Mouse (Mus musculus): ENCODE measurements around the gene 6430548M08Rik. TPM values are rescaled to one million over a fixed set of nuclear protein-coding genes. Genes with fewer than 3 reads are reported as not detected.
A peak's percentile ranks its signal among the peaks of the same experiment; 100 is the strongest.

Gene 6430548M08Rik
- polyA plus RNA-seq, 1 experiment from 2014 or later: 10.0 TPM

DNA sequence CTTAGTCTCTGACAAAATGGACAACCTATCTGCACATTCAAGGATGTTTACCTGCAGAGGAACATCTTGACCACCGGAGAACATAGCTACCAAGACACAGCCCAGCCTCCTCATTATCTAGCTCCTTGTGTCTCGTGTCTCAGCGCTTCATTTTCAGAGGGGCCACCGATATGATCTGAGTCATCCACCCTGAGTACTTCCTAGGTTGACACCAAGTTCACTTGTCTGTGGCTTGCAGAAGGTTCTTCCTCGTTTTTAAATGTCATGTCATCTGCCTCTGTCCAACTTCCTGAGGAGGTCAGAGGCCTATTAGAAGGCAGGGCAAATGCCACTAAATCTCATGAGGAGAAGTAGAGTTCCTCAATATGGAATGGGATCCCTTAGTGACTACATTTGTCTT is 1.4 kb upstream of the 6430548M08Rik start:
- 89% methylated on average over 5 of the region's 5 CpGs for WGBS
- Histone ChIP-seq H3K4me1 (replicated peaks; ENCODE audit: control insufficient read depth, insufficient read depth, low read length) (peaks cover 10% of the 10 kb centered on the region), H3K36me3 (ENCODE audit: control insufficient read depth, insufficient read depth, low read length) (no peaks in the 10 kb centered on the region), H3K4me3 (ENCODE audit: low read depth, low read length) (no peak overlapping the region), H3K27ac (ENCODE audit: low read depth, low read length) (no peak overlapping the region), H3K9ac (ENCODE audit: low read length) (no peak overlapping the region), H3K27me3 (ENCODE audit: control insufficient read depth, insufficient read depth, low read length) (peaks cover 18% of the 10 kb centered on the region), H3K4me2 (ENCODE audit: low read depth, low read length, severe bottlenecking) (no peak overlapping the region), H3K9me3 (ENCODE audit: control insufficient read depth, low read length) (no peaks in the 10 kb centered on the region)
- DNase-seq (ENCODE audit: low spot score): no peak
- ATAC-seq (replicated peaks; ENCODE audit: low FRiP score): no peak

DNA sequence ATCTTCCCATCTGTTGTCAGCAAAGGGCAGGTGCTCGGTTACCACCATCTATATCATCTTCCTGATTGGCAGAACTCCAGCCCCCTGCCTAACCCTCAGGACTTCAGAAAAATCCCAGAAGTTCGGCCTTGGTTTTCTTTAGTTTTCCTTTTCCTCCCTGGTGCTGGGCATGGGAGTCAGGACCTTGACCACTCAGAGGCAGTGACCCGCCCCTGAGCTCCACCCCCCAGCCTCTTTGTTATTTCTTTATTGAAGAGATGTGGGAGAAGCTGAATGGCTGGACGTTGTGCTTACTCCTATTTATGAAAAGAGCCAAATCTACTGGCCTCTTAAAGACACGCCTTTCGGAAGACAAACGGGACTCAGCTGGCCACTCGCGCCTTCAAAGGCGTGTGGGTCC is 646 bp upstream of the 6430548M08Rik start:
- Histone ChIP-seq H3K27ac (ENCODE audit: low read depth, low read length) (peak overlapping the region; percentile 67), H3K9me3 (ENCODE audit: control insufficient read depth, low read length) (no peaks in the 10 kb centered on the region), H3K27me3 (ENCODE audit: control insufficient read depth, insufficient read depth, low read length) (peaks cover 18% of the 10 kb centered on the region), H3K4me3 (ENCODE audit: low read depth, low read length) (peak overlapping the region; percentile 40), H3K36me3 (ENCODE audit: control insufficient read depth, insufficient read depth, low read length) (no peaks in the 10 kb centered on the region), H3K9ac (ENCODE audit: low read length) (peak overlapping the region; percentile 63), H3K4me1 (replicated peaks; ENCODE audit: control insufficient read depth, insufficient read depth, low read length) (peaks cover 10% of the 10 kb centered on the region), H3K4me2 (ENCODE audit: low read depth, low read length, severe bottlenecking) (peak overlapping the region; percentile 79)
- no peak; the same call in 1 of the 2 replicates for ATAC-seq (replicated peaks; ENCODE audit: low FRiP score)
- DNase-seq (ENCODE audit: low spot score): no peak
- WGBS: 7% methylated on average over 10 of the region's 10 CpGs

DNA sequence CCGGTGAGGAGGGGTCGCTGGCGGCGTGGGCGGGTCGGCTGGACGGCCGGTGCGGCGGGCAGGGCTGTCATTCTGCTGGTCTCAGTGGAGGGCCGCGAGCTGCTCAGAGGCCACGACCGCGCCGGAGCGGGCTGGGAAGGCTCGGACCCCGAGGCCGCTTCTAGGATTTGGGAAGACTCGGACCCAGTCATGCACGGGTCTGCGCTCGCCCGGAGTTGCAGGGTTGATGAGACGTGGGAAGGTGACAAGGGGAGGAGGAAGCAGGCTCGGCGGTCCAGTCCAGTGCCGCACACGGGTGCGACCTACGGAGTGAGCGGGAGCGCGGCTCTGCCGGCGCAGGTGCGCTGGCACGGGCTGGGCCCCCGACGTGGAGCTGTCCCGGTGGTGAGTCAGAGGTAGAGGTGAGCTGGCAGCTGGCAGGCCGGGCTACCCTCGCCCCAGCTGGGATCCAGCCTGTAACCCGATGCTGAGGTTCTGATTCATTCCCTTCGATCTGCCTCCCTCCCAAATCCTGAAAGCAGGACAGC is 426 bp downstream of the 6430548M08Rik start:
- H3K4me2 ChIP-seq (ENCODE audit: low read depth, low read length, severe bottlenecking): peak overlapping the region; percentile 89
- H3K9me3 ChIP-seq (ENCODE audit: control insufficient read depth, low read length): no peaks in the 10 kb centered on the region
- H3K36me3 ChIP-seq (ENCODE audit: control insufficient read depth, insufficient read depth, low read length): no peaks in the 10 kb centered on the region
- peaks cover 10% of the 10 kb centered on the region for H3K4me1 ChIP-seq (replicated peaks; ENCODE audit: control insufficient read depth, insufficient read depth, low read length)
- peaks cover 18% of the 10 kb centered on the region for H3K27me3 ChIP-seq (ENCODE audit: control insufficient read depth, insufficient read depth, low read length)
- WGBS: 3% methylated on average over 43 of the region's 46 CpGs
- H3K4me3 ChIP-seq (ENCODE audit: low read depth, low read length): peak overlapping the region; percentile 63
- peak overlapping the region; percentile 74 for H3K9ac ChIP-seq (ENCODE audit: low read length)
- H3K27ac ChIP-seq (ENCODE audit: low read depth, low read length): no peak overlapping the region
- peak; percentile 73; the same call in 1 of the 2 replicates for ATAC-seq (replicated peaks; ENCODE audit: low FRiP score)
- no peak for DNase-seq (ENCODE audit: low spot score)

DNA sequence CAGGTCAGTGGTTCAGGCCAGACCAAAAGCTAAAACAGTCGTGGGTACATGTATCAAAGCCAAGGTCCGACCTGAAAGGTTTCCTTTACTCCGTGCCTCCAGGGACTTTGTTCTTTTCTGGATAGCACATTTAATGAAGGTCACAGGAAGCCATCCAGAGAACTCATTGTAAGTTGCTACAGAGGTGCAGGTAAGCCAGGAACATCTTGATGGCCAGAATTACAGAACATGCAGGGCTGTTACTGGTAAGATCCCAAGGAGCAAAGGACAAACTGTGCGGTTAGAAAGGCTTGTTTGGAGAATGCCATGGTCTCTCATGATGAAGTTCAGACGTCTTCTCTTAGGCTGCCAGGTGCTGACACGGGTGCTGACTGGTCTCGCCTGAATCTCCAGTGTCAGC is 2.6 kb downstream of the 6430548M08Rik start:
- WGBS: 80% methylated on average over 7 of the region's 7 CpGs
- Histone ChIP-seq H3K27me3 (ENCODE audit: control insufficient read depth, insufficient read depth, low read length) (peaks cover 18% of the 10 kb centered on the region), H3K4me3 (ENCODE audit: low read depth, low read length) (no peak overlapping the region), H3K9ac (ENCODE audit: low read length) (no peak overlapping the region), H3K9me3 (ENCODE audit: control insufficient read depth, low read length) (no peaks in the 10 kb centered on the region), H3K27ac (ENCODE audit: low read depth, low read length) (no peak overlapping the region), H3K36me3 (ENCODE audit: control insufficient read depth, insufficient read depth, low read length) (no peaks in the 10 kb centered on the region), H3K4me2 (ENCODE audit: low read depth, low read length, severe bottlenecking) (no peak overlapping the region), H3K4me1 (replicated peaks; ENCODE audit: control insufficient read depth, insufficient read depth, low read length) (peaks cover 10% of the 10 kb centered on the region)
- DNase-seq (ENCODE audit: low spot score): no peak
- no peak for ATAC-seq (replicated peaks; ENCODE audit: low FRiP score)

DNA sequence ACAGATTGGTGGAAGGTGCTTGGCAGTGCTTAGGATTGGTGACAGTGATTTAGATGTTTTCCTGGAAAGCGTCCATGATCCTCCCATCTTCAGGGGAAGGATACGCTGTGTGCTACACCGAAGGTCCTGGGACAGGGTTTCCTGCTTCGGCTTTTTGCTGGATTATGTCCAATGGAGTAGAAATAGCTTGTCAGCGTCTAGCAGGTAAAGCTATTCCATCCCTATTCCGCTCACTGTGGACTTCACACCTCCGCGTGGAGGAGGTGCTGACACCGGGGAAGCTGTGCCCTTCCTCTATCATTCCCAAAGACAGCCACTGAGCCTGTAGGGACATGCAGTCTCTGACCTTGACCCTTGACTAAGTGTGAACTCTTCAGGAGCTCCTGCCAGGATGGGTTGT is 4.2 kb downstream of the 6430548M08Rik start:
- H3K36me3 ChIP-seq (ENCODE audit: control insufficient read depth, insufficient read depth, low read length): no peaks in the 10 kb centered on the region
- no peak overlapping the region for H3K4me3 ChIP-seq (ENCODE audit: low read depth, low read length)
- no peak for ATAC-seq (replicated peaks; ENCODE audit: low FRiP score)
- no peak overlapping the region for H3K27ac ChIP-seq (ENCODE audit: low read depth, low read length)
- H3K4me1 ChIP-seq (replicated peaks; ENCODE audit: control insufficient read depth, insufficient read depth, low read length): peaks cover 7% of the 10 kb centered on the region
- no peaks in the 10 kb centered on the region for H3K9me3 ChIP-seq (ENCODE audit: control insufficient read depth, low read length)
- 88% methylated on average over 9 of the region's 9 CpGs for WGBS
- H3K27me3 ChIP-seq (ENCODE audit: control insufficient read depth, insufficient read depth, low read length): peaks cover 18% of the 10 kb centered on the region
- no peak overlapping the region for H3K9ac ChIP-seq (ENCODE audit: low read length)
- H3K4me2 ChIP-seq (ENCODE audit: low read depth, low read length, severe bottlenecking): no peak overlapping the region
- DNase-seq (ENCODE audit: low spot score): no peak

DNA sequence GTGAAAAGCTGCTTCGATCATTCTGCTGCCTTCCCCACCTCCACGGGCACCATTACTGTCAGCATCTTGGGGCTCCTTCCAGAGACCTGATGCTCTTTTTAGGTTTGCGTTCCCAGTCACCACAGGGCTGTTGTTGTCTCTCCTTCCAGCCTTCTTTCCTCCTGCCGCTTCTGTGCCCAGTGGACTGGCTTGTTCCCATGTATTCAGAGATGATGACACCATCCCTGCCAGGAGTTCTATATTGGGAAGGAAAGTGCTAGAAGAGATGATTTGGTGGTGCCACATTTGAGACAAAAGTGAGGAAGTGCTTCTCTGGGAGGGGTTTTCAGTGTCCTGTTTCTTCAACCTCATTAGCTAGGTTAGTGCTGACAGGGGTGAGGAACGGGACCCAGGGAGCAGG is 4.9 kb downstream of the 6430548M08Rik start:
- Histone ChIP-seq H3K4me3 (ENCODE audit: low read depth, low read length) (no peak overlapping the region), H3K9ac (ENCODE audit: low read length) (no peak overlapping the region), H3K4me2 (ENCODE audit: low read depth, low read length, severe bottlenecking) (no peak overlapping the region), H3K36me3 (ENCODE audit: control insufficient read depth, insufficient read depth, low read length) (no peaks in the 10 kb centered on the region), H3K27ac (ENCODE audit: low read depth, low read length) (no peak overlapping the region), H3K9me3 (ENCODE audit: control insufficient read depth, low read length) (no peaks in the 10 kb centered on the region), H3K4me1 (replicated peaks; ENCODE audit: control insufficient read depth, insufficient read depth, low read length) (peaks cover 4% of the 10 kb centered on the region), H3K27me3 (ENCODE audit: control insufficient read depth, insufficient read depth, low read length) (peaks cover 18% of the 10 kb centered on the region)
- 84% methylated on average over 5 of the region's 5 CpGs for WGBS
- DNase-seq (ENCODE audit: low spot score) (no peak), ATAC-seq (replicated peaks; ENCODE audit: low FRiP score) (no peak)

DNA sequence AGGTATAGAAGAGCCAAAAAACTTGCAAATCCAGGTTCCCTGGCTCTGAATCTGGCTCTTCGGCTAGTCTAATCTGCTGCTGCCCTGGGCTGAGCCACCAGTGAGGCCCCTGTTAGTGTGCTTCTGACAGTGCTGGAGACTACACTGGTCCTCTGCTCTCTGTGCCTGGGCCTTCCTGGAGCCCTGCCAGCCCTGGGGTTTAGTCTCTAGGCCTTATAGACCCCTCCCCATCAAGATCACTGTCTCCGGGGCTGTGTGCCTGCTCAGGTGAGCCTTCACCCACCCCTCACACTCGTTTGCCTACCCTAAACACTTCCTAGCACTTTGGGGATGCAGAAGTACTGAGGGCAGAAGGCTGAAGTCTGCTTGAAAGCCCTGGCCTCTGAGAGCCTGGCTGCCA is 5.5 kb downstream of the 6430548M08Rik start:
- Histone ChIP-seq H3K36me3 (ENCODE audit: control insufficient read depth, insufficient read depth, low read length) (no peaks in the 10 kb centered on the region), H3K9ac (ENCODE audit: low read length) (no peak overlapping the region), H3K27ac (ENCODE audit: low read depth, low read length) (no peak overlapping the region), H3K27me3 (ENCODE audit: control insufficient read depth, insufficient read depth, low read length) (peaks cover 16% of the 10 kb centered on the region), H3K4me1 (replicated peaks; ENCODE audit: control insufficient read depth, insufficient read depth, low read length) (peaks cover 1% of the 10 kb centered on the region), H3K4me3 (ENCODE audit: low read depth, low read length) (no peak overlapping the region), H3K4me2 (ENCODE audit: low read depth, low read length, severe bottlenecking) (no peak overlapping the region), H3K9me3 (ENCODE audit: control insufficient read depth, low read length) (no peaks in the 10 kb centered on the region)
- DNase-seq (ENCODE audit: low spot score) (no peak), ATAC-seq (replicated peaks; ENCODE audit: low FRiP score) (no peak)
- 72% methylated on average over 3 of the region's 3 CpGs for WGBS

DNA sequence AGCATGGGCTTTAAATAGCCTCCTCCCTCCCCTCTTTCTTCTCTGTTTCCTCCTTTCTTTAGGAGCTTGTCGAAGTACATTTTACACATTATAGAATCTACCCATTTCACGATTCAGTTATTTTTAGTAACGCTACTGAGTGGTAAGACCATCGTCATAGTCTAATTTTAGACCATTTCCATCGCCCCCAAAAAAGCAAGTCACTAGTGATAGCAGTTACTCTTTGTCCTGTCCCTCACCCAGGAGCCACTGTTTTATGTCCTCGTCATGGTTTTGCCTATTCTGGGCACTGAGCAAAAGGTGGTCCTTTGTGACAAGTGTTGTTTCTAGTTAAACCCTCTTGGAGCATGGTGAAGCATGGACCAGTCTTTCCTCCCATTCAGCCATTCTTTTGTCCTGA is 6.0 kb downstream of the 6430548M08Rik start:
- Histone ChIP-seq H3K4me3 (ENCODE audit: low read depth, low read length) (no peak overlapping the region), H3K36me3 (ENCODE audit: control insufficient read depth, insufficient read depth, low read length) (no peaks in the 10 kb centered on the region), H3K9me3 (ENCODE audit: control insufficient read depth, low read length) (no peaks in the 10 kb centered on the region), H3K9ac (ENCODE audit: low read length) (no peak overlapping the region), H3K27me3 (ENCODE audit: control insufficient read depth, insufficient read depth, low read length) (peaks cover 11% of the 10 kb centered on the region), H3K4me1 (replicated peaks; ENCODE audit: control insufficient read depth, insufficient read depth, low read length) (no peaks in the 10 kb centered on the region; the same call in 1 of the 2 replicates), H3K27ac (ENCODE audit: low read depth, low read length) (no peak overlapping the region), H3K4me2 (ENCODE audit: low read depth, low read length, severe bottlenecking) (no peak overlapping the region)
- ATAC-seq (replicated peaks; ENCODE audit: low FRiP score): no peak
- 86% methylated on average over 6 of the region's 6 CpGs for WGBS
- no peak for DNase-seq (ENCODE audit: low spot score)

DNA sequence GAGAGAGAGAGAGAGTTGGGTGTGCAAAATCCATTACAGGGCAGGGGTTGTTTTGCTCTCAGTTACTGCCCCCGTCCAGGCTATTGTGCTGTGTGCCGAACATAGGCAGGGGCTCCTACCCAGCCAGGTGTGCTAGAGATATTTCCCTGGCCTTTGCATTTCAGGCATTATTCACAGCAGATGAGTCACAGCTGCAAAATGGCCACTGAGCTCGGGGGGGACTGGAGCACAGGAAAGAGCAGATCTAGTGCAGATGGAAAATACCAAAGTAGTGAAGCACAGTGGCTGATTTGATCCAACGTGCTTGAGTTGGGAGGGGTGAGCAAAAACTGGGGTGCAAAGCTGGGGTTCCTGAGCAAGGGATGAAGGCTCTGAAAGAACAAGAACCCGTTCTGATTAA is 7.0 kb downstream of the 6430548M08Rik start:
- H3K4me2 ChIP-seq (ENCODE audit: low read depth, low read length, severe bottlenecking): no peak overlapping the region
- WGBS: 69% methylated on average over 5 of the region's 5 CpGs

More for the DNA sequence above, 7.0 kb downstream of the 6430548M08Rik start:
- Histone ChIP-seq H3K36me3 (ENCODE audit: control insufficient read depth, insufficient read depth, low read length) (no peaks in the 10 kb centered on the region), H3K4me3 (ENCODE audit: low read depth, low read length) (no peak overlapping the region), H3K4me1 (replicated peaks; ENCODE audit: control insufficient read depth, insufficient read depth, low read length) (no peaks in the 10 kb centered on the region; the same call in 1 of the 2 replicates), H3K27ac (ENCODE audit: low read depth, low read length) (no peak overlapping the region), H3K27me3 (ENCODE audit: control insufficient read depth, insufficient read depth, low read length) (peaks cover 4% of the 10 kb centered on the region; the same call in 1 of the 2 replicates), H3K9me3 (ENCODE audit: control insufficient read depth, low read length) (no peaks in the 10 kb centered on the region), H3K9ac (ENCODE audit: low read length) (no peak overlapping the region)
- ATAC-seq (replicated peaks; ENCODE audit: low FRiP score): no peak
- DNase-seq (ENCODE audit: low spot score): no peak
